Comparison of ENCODE assay signal across 26 mouse cellular contexts in the genomic region with DNA sequence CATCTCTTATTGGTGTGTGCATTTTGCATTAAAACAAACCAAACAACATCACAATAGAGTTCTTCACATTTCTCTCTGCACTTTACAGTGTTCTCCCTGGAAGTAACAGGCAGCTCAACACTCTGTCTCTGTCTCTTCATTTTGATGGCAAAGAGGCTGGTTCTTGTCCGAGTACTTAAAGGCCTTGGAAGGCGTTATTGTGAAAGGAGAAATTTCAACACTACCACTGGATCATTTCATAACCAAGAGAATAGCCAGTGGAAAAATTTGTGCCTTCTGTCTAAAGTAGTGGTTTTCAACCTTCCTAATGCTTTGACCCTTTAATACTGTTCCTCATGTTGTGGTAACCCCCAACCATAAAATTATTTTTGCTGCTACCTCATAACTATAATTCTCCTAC.
DNase-seq lines count a peak whose midpoint lies in the region; ATAC-seq and TF ChIP-seq lines count a peak whose summit lies in the region.
"Had no signal": no experiment of that assay in that cellular context is flagged by ENCODE, and none has a peak within 500 bp of the region (broad histone marks: within the 10 kb centered on the region; RNA-seq: fewer than 3 reads in every experiment).

No protein-coding gene starts in this region.

- H3K4me1 ChIP-seq in lung, postnatal 0 days (ENCODE audit: insufficient read depth, low read depth, low read length) = no peaks in the 10 kb centered on the region
- H3K4me1 ChIP-seq: heart, embryonic 10.5 days had no signal

- TF ChIP-seq CTCF in lung, postnatal 0 days (IDR thresholded peaks at IDR 0.05) = no peak

- no peak overlapping the region for H3K4me3 ChIP-seq in lung, postnatal 0 days (ENCODE audit: low read depth, low read length)
- H3K4me3 ChIP-seq: embryonic facial prominence, embryonic 12.5 days; embryonic facial prominence, embryonic 15.5 days; gastrocnemius, adult 2 months; heart, adult 2 months; heart, embryonic 10.5 days; heart, embryonic 13.5 days had no signal

- no peak overlapping the region for H3K9ac ChIP-seq in lung, postnatal 0 days (replicated peaks; ENCODE audit: low read depth)
- H3K9ac ChIP-seq: embryonic facial prominence, embryonic 12.5 days; embryonic facial prominence, embryonic 15.5 days; forebrain, postnatal 0 days; heart, embryonic 13.5 days; hindbrain, embryonic 14.5 days had no signal

- ATAC-seq in lung, postnatal 0 days = peak; percentile 68
- ATAC-seq in megakaryocyte progenitor cell, adult 5-6 weeks (replicated peaks; ENCODE audit: poor library complexity) = peak; percentile 61
- ATAC-seq: activated CD4-positive, CD25-positive, alpha-beta regulatory T cell, adult 4 months; forebrain, embryonic 14.5 days; forebrain, postnatal 0 days; hindbrain, postnatal 0 days; inflammation-experienced regulatory T-cells, adult 6 months had no signal

- TF ChIP-seq EP300 in lung, postnatal 0 days (IDR thresholded peaks at IDR 0.05) = 0 out of 2 replicates have a peak, but pooled peaks have one; percentile 49

- DNase-seq in lung, postnatal 0 days (ENCODE audit: low spot score) = peak; percentile 87
- no peak for DNase-seq in lung, postnatal 4 days
- DNase-seq in 416B (ENCODE audit: low read depth) = peak; percentile 70
- DNase-seq in adipocyte (ENCODE audit: low spot score) = peak; percentile 83
- no peak for DNase-seq in kidney, adult 8-10 months
- DNase-seq: adrenal gland, postnatal 10 days; cerebellum, adult 11 months; cerebellum, adult 2 months; cerebellum, adult 9-11 months; cerebellum, postnatal 25 days; forebrain, postnatal 0 days; gastrocnemius, adult 2 months; gastrocnemius, postnatal 25 days; heart, adult 2 months; heart, postnatal 14 days; heart, postnatal 4 days had no signal

- H3K27me3 ChIP-seq in lung, postnatal 0 days (replicated peaks; ENCODE audit: insufficient read depth, low read length) = no peaks in the 10 kb centered on the region
- H3K27me3 ChIP-seq: embryonic facial prominence, embryonic 12.5 days; embryonic facial prominence, embryonic 15.5 days; heart, embryonic 13.5 days had no signal

- H3K27ac ChIP-seq in lung, postnatal 0 days (ENCODE audit: low read length) = no peak overlapping the region
- H3K27ac ChIP-seq: embryonic facial prominence, embryonic 12.5 days; embryonic facial prominence, embryonic 15.5 days; gastrocnemius, adult 2 months; heart, adult 2 months; heart, embryonic 10.5 days; heart, embryonic 13.5 days; hindbrain, embryonic 14.5 days; hindbrain, postnatal 0 days had no signal

- no peak overlapping the region for H3K4me2 ChIP-seq in lung, postnatal 0 days (replicated peaks; ENCODE audit: low read depth, low read length)
- H3K4me2 ChIP-seq: embryonic facial prominence, embryonic 12.5 days; embryonic facial prominence, embryonic 15.5 days; heart, embryonic 13.5 days; hindbrain, embryonic 14.5 days had no signal

- WGBS in lung, postnatal 0 days = 39% methylated on average over 2 of the region's 2 CpGs

- H3K36me3 ChIP-seq in lung, postnatal 0 days (ENCODE audit: insufficient read depth, low read length) = no peaks in the 10 kb centered on the region
- H3K36me3 ChIP-seq: embryonic facial prominence, embryonic 12.5 days; embryonic facial prominence, embryonic 15.5 days; heart, embryonic 10.5 days; heart, embryonic 13.5 days had no signal

- no peaks in the 10 kb centered on the region for H3K9me3 ChIP-seq in lung, postnatal 0 days (ENCODE audit: low read length)
- H3K9me3 ChIP-seq: embryonic facial prominence, embryonic 12.5 days; embryonic facial prominence, embryonic 15.5 days; heart, embryonic 10.5 days; heart, embryonic 13.5 days had no signal

Comparison
In these comparisons a context has a peak if more than half of its experiments do, and no peak if none do; other contexts are left out.
1. DNase-seq: peak in lung, postnatal 0 days (single experiment), 416B (single experiment) and adipocyte (single experiment); none in lung, postnatal 4 days (0 of 2) and kidney, adult 8-10 months (0 of 2).